Mouse (Mus musculus) pancreas, adult 10 weeks (tissue): ENCODE measurements around the gene Akap8l. TPM values are rescaled to one million over a fixed set of nuclear protein-coding genes. Genes with fewer than 3 reads are reported as not detected.

Experiments used
- polyA plus RNA-seq: library from polyadenylated mRNA; stranded (reverse); fragments of 350-450 nt; fragmentation: Illumina TruSeq; extraction: RNeasy Lipid Tissue Mini Kit (QIAGEN cat#74804); gene quantifications from one replicate; pipeline ENCODE4 v1.2.3, GENCODE M21; 2015; ENCODE audit warnings: low read depth, low replicate concordance; ENCODE audit not compliant: insufficient read depth

The Akap8l gene
- 90.0 TPM for polyA plus RNA-seq

DNA sequence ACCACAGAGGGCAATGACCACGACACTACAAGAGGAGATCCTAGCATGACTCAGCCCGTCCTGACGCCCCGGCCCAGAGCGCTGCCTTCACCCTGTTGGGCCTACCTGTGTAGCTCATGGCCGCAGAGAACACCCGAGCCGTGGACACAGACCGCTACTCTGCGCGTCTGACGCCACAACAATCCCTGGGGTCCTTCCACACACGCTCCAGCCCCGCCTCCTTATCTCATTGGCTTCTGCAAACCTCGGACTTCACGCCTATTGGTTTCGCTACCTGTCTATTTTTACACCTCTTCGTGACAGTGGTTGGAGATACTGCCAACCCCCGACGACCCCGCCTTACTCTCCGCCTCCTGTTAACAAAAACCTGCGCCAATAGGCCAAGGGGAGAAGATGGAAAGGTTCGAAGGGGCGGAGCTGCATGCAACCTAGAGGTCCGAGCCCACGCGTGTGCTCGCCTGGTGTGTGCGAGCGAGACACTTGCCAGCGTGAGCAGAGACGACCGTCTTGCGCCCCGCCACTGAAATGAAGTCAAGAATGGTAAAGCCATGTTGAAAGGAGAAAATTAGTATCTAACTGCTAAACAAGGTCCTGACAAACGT, at the start of gene Akap8l:
Gene Akap8l (minus strand): TSS at position 226 of the 602 bp plus-strand sequence.

DNA sequence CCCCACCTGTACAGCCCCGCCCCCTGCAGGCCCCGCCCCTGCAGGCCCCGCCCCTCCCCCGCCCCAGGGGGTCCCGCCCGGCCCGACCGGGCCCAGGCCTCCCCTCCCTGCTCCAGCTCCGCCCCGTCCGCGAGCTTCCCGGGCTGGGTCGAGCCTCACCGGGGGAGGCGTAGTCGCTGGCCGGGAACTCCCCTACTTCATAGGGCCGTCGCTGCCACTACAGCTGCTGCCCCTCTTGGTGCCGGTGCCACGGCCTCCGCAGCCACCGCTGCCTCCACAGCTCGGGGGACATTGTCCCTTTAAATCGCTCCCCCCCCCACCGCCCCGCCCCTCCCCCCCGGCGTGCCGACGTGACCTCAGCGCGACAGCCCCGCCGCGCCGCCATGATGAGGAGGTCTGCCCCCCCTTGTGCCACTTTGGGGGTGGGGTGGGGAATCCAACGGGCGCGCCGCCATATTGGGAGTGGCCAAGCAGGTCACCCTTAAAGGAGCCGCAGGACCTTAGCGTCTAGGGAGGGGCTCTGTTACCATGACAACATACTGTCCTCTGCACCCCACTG, 38.8 kb upstream of the Akap8l start, which contains the start of gene Wiz:
Gene Wiz (minus strand): TSS at position 339 of the 559 bp plus-strand sequence.

DNA sequence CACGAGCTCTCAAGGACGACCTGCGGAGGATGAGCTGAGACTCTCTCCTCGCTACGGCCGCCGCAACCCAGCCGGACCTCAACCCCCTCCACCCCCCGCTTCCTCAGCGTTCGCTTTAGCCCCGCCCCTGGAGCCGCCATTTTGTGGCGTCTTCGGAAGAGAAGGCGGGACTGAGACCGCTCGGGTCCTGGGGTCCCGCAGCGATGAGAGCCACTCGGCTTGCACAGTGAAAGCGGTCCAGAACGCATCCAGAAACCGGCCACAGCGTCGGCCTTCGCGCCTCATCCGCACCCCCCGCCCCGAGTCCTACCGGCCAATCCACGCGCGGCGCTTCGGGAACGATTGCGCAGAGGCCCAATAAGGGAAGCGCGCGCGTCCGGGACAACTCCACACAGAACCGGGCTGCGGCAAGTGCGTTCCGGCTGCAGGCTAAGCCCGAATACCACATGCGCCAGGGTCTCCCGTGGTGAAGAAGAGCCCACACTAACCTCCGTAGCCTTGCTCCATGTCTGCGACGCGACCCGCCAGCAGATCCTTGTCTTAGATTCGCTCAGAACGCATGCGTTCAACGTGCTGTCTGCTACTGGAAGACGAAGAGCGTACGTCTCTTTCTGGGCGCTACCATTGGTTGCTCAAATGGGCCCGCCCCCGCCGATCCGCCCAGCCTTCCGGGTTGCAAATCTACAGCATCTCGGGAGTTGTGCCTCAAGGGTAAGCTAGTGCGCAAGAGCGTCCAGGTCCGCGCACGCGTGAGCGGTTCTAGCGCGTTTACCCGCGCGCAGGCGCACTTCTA, 29.6 kb downstream of the Akap8l start, which contains the start of gene Akap8:
Gene Akap8 (minus strand): TSS at position 642 of the 793 bp plus-strand sequence.

DNA sequence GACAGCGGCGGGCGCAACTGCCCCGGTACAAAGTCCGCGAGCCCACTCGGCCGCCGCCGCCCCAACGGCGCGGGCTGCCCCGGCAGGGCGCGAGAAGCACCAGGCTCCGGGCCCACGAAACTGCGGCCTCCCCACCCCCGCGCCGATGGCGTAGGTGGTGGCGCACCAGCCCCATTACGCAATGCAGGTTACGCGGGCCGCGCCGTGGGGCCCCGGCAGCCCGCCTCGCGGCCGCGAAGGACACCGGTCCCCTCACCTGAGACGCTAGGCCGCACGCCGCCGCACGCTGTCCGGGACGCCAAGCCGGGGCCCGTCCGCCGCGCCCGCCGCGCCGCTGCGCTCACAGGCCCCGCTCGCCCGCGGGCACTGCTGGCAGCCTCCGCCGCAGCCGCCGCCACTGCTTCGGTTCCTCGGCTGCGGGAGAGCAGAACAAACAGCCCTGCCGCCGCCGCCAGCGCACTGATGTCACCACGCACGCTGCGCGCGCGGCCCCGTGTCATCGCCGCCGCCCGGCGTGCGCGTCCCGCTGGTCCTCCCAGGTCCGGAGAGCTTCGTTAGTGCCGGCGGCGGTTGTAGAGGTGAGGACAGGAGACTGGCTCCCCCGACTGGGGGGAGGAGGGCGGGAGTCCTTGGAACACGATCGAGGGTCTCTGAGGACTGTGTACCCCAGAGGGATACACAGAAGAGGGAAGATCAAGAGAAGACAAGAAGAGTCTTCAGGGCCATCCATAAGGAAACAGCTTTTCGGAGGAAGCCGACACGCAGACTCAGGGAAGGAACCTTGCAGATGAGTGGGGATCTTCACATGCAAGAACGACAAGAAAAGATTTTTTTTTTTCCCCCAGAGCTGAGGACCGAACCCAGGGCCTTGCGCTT, 65.9 kb downstream of the Akap8l start, which contains the start of gene Brd4:
Gene Brd4 (minus strand): TSS at position 461 of the 876 bp plus-strand sequence.

Other genes with a start within 250 kb of the Akap8l start
- 6.5 TPM for gene Notch3, start 183.8 kb downstream of the Akap8l start, polyA plus RNA-seq
- gene Ephx3, start 161.1 kb downstream of the Akap8l start, polyA plus RNA-seq = 1.5 TPM
- 15.1 TPM for gene Brd4, start 65.9 kb downstream of the Akap8l start, polyA plus RNA-seq
- gene Akap8, start 29.4 kb downstream of the Akap8l start, polyA plus RNA-seq = 28.3 TPM
- 8.1 TPM for gene Wiz, start 38.8 kb upstream of the Akap8l start, polyA plus RNA-seq
- 1.8 TPM for gene Rasal3, start 53.0 kb upstream of the Akap8l start, polyA plus RNA-seq
- 0.46 TPM for gene Pglyrp2, start 73.6 kb upstream of the Akap8l start, polyA plus RNA-seq
- 1.4 TPM for gene Cyp4f39, start 102.1 kb upstream of the Akap8l start, polyA plus RNA-seq
- gene Cyp4f17, start 155.4 kb upstream of the Akap8l start, polyA plus RNA-seq = 4.9 TPM
- 2.2 TPM for gene Cyp4f16, start 186.0 kb upstream of the Akap8l start, polyA plus RNA-seq